8 mouse cellular contexts compared by ENCODE assay signal in genomic region chr5:92656256-92656655, GRCm38 (mm10). TPM values are rescaled to one million over a fixed set of nuclear protein-coding genes. Genes with fewer than 3 reads are reported as not detected.
DNase-seq lines count a peak whose midpoint lies in the region; ATAC-seq and TF ChIP-seq lines count a peak whose summit lies in the region.
"Had no signal": no experiment of that assay in that cellular context is flagged by ENCODE, and none has a peak within 500 bp of the region (broad histone marks: within the 10 kb centered on the region; RNA-seq: fewer than 3 reads in every experiment).

No protein-coding gene starts in this region.

- no peak overlapping the region for H3K27ac ChIP-seq in small intestine, adult 2 months (ENCODE audit: insufficient read depth, low read depth, low read length)
- H3K27ac ChIP-seq: limb, embryonic 15.5 days had no signal

- 0% methylated on average over 1 of the region's 1 CpGs for WGBS in small intestine, adult 2 months

- no peak overlapping the region for H3K4me3 ChIP-seq in small intestine, adult 2 months (ENCODE audit: low read depth, low read length)
- H3K4me3 ChIP-seq: limb, embryonic 15.5 days had no signal

- DNase-seq in MN1 (ENCODE audit: low spot score) = peak; percentile 70
- DNase-seq in cerebellum, postnatal 25 days = peak; percentile 61 to 79
- DNase-seq in gastrocnemius, postnatal 25 days = peak; percentile 25
- peak; percentile 40 to 81 for DNase-seq in layer of hippocampus, adult 8-10 months (ENCODE audit: low spot score in 2 of 2)
- DNase-seq in lung, postnatal 25 days (ENCODE audit: low spot score) = peak; percentile 67

- TF ChIP-seq POLR2A in small intestine, adult 2 months (IDR thresholded peaks at IDR 0.05; ENCODE audit: low read depth, low read length) = no peak

- no peaks in the 10 kb centered on the region for H3K27me3 ChIP-seq in small intestine, adult 2 months (ENCODE audit: control insufficient read depth, insufficient read depth, low read length)
- H3K27me3 ChIP-seq: limb, embryonic 15.5 days had no signal

- H3K4me1 ChIP-seq in small intestine, adult 2 months (ENCODE audit: control insufficient read depth, insufficient read depth, insufficient read length, low read length) = peaks cover 2% of the 10 kb centered on the region; the same call in 1 of the 2 replicates
- H3K4me1 ChIP-seq: limb, embryonic 15.5 days had no signal

- TF ChIP-seq CTCF in small intestine, adult 2 months (IDR thresholded peaks at IDR 0.05; ENCODE audit: extremely low read depth, insufficient read length, insufficient replicate concordance, low read depth, low read length) = peak; percentile 63; the same call in 1 of the 2 replicates

- ATAC-seq in CD4-positive, CD25-positive, alpha-beta regulatory T cell, adult 4 months = peak; percentile 75

- no peaks in the 10 kb centered on the region for H3K36me3 ChIP-seq in small intestine, adult 2 months (ENCODE audit: control insufficient read depth, insufficient read depth, low read length)

RNA-seq across cellular contexts. Expression of gene Ccdc158, which starts 18.8 kb away (rescaled TPM):
- polyA plus RNA-seq in CD4-positive, CD25-positive, alpha-beta regulatory T cell, adult 4 months (2017; shearing (Covaris generic)) = not detected
- total RNA-seq in gastrocnemius, postnatal 25 days (2021) = under 1 TPM; 0.23 to 0.24 TPM
- under 1 TPM; 0.45 to 0.87 (median 0.74) TPM for total RNA-seq in layer of hippocampus, adult 8-10 months (2022)
- 0.03 and 0.04 TPM in 2 replicates for polyA plus RNA-seq in small intestine, adult 2 months (2012; rRNA removed)

RNA-seq across cellular contexts. Expression of gene Shroom3, which starts 27.0 kb away (rescaled TPM):
- not detected for polyA plus RNA-seq in CD4-positive, CD25-positive, alpha-beta regulatory T cell, adult 4 months (2017; shearing (Covaris generic))
- total RNA-seq in gastrocnemius, postnatal 25 days (2021) = under 1 TPM; 0.23 to 0.40 TPM
- 1 to 10 TPM; 3.1 to 5.6 (median 4.1) TPM for total RNA-seq in layer of hippocampus, adult 8-10 months (2022)
- 71.5 and 111 TPM in 2 replicates for polyA plus RNA-seq in small intestine, adult 2 months (2012; rRNA removed)

RNA-seq across cellular contexts. Expression of gene Stbd1, which starts 53.4 kb away (rescaled TPM):
- polyA plus RNA-seq in CD4-positive, CD25-positive, alpha-beta regulatory T cell, adult 4 months (2017; shearing (Covaris generic)) = under 1 TPM in 1 of 2 experiments, not detected in 1; 0.27 TPM
- 10 to 100 TPM; 34.3 to 44.3 TPM for total RNA-seq in gastrocnemius, postnatal 25 days (2021)
- 1 to 10 TPM; 3.1 to 3.6 (median 3.3) TPM for total RNA-seq in layer of hippocampus, adult 8-10 months (2022)
- 0.94 and 1.0 TPM in 2 replicates for polyA plus RNA-seq in small intestine, adult 2 months (2012; rRNA removed)

Comparison
In these comparisons a context has a peak if more than half of its experiments do, and no peak if none do; other contexts are left out.
1. RNA of gene Stbd1, which starts 53.4 kb away (total RNA-seq): 34.3 to 44.3 TPM in gastrocnemius, postnatal 25 days; 3.1 to 3.6 TPM in layer of hippocampus, adult 8-10 months; every median in the first group is over 4 times any median in the second.
2. Peak in every context shown above with its lines, with median percentiles within 50 percentile points of each other: DNase-seq.